Mouse (Mus musculus) adrenal gland, adult 8-10 months (tissue): ENCODE results near the gene Selenbp1. TPM values are rescaled to one million over a fixed set of nuclear protein-coding genes. Genes with fewer than 3 reads are reported as not detected.
A peak's percentile ranks its signal among the peaks of the same experiment; 100 is the strongest.

Experiments used
- DNase-seq: peaks from one replicate; pipeline ENCODE4 v3.0.0; 2022
- total RNA-seq, 4 experiments: library from RNA; stranded (reverse); gene quantifications; 2 replicates each; pipeline ENCODE4 v1.2.4; 2022

Gene Selenbp1
- total RNA-seq, 4 experiments from 2014 or later: 43.1 to 69.2 (median 57.5) TPM

DNA sequence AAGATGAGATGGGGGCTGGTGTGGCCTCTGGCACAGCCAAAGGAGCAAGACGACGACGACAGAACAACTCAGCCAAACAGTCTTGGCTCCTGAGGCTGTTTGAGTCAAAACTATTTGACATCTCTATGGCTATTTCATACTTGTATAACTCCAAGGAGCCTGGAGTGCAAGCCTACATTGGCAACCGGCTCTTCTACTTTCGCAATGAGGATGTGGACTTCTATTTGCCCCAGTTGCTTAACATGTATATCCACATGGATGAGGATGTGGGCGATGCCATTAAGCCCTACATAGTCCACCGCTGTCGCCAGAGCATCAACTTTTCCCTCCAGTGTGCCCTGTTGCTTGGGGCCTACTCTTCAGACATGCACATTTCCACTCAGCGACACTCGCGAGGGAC lies 51.5 kb downstream of the Selenbp1 start:
- DNase-seq: no peak

- DNase-seq: no peak
These were observed 52.7 kb downstream of the Selenbp1 start for GRCm38 (mm10) chr3:94985513-94985912.

- peak; percentile 80 for DNase-seq
These were observed 54.7 kb downstream of the Selenbp1 start for GRCm38 (mm10) chr3:94987578-94987977.

DNA sequence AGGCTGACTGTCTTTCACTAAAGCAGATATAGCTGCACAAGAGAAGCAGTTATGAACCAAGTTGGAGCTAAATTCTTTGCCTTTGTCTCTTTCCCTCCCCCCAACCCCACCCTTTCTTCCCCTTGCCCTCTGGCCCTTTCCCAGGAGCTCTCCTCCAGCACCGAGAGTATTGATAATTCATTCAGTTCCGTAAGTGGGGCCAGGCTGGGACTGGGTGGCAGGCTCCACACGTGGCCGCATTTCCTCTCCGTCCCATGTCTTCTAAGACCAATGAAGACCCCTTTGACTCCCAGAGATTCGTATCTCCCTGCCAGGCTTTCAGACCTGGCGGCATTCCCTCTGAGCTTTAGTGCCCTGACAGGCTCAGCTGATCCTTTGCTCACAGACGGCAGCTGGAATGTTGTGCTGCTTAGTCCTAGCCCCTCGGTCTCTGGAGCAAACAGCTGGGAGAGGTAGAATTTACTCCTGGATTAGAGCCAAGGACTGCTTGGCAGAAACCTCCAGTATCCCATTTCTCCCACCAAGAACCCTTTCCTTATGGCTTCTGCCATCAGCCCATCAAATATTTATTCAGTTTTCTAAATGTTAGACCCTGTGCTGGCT lies 56.4 kb downstream of the Selenbp1 start:
- no peak for DNase-seq

Other genes with a start within 250 kb of the Selenbp1 start
- 10 to 100 TPM in 1 of 4 experiments, 1 to 10 TPM in 3; 5.4 to 11.5 (median 6.4) TPM for gene Selenbp2, start 239.5 kb upstream of the Selenbp1 start, total RNA-seq
- gene Cgn, start 146.6 kb upstream of the Selenbp1 start, total RNA-seq: 1 to 10 TPM in 3 of 4 experiments, under 1 TPM in 1; 0.73 to 3.5 (median 1.5) TPM
- gene Pogz, start 95.5 kb upstream of the Selenbp1 start, total RNA-seq: 10 to 100 TPM; 28.7 to 61.2 (median 44.1) TPM
- gene Psmb4, start 46.1 kb upstream of the Selenbp1 start, total RNA-seq: 100 to 1,000 TPM; 313 to 362 (median 341) TPM
- gene Rfx5, start 21.0 kb downstream of the Selenbp1 start, total RNA-seq: 10 to 100 TPM; 27.2 to 56.5 (median 40.3) TPM
- 10 to 100 TPM; 59.3 to 87.5 (median 74.9) TPM for gene Pi4kb, start 41.7 kb downstream of the Selenbp1 start, total RNA-seq
- gene Zfp687, start 82.4 kb downstream of the Selenbp1 start, total RNA-seq: 10 to 100 TPM; 33.8 to 57.6 (median 46.8) TPM
- 100 to 1,000 TPM; 219 to 265 (median 258) TPM for gene Psmd4, start 109.6 kb downstream of the Selenbp1 start, total RNA-seq
- gene Pip5k1a, start 173.9 kb downstream of the Selenbp1 start, total RNA-seq: 10 to 100 TPM; 47.4 to 69.4 (median 54.9) TPM
- 10 to 100 TPM; 54.8 to 72.9 (median 63.4) TPM for gene Vps72, start 178.0 kb downstream of the Selenbp1 start, total RNA-seq
- gene Tmod4, start 191.4 kb downstream of the Selenbp1 start, total RNA-seq: 1 to 10 TPM in 1 of 4 experiments, under 1 TPM in 1, not detected in 2; 0.56 to 1.5 TPM
- gene Scnm1, start 201.0 kb downstream of the Selenbp1 start, total RNA-seq: 10 to 100 TPM; 30.8 to 58.2 (median 43.5) TPM
- 10 to 100 TPM in 3 of 4 experiments, 1 to 10 TPM in 1; 8.4 to 11.4 (median 10.4) TPM for gene Lysmd1, start 201.0 kb downstream of the Selenbp1 start, total RNA-seq
- 1 to 10 TPM; 1.8 to 5.0 (median 3.2) TPM for gene Tnfaip8l2, start 209.3 kb downstream of the Selenbp1 start, total RNA-seq
- gene Sema6c, start 227.4 kb downstream of the Selenbp1 start, total RNA-seq: 10 to 100 TPM in 2 of 4 experiments, 1 to 10 TPM in 2; 4.0 to 13.1 (median 8.0) TPM